Mouse (Mus musculus): Measurements from ENCODE around the gene Tnfrsf21.

GRCm38 (mm10) chr17:43000598-43000997, 15.8 kb upstream of the Tnfrsf21 start:
- TF ChIP-seq GATA1 (IDR thresholded peaks at IDR 0.05; ENCODE audit: low read length), result no peak
- TF ChIP-seq TAL1 (IDR thresholded peaks at IDR 0.05; ENCODE audit: low read length), result no peak

Measured in erythroblast, embryonic 14.5 days (primary cell).